In the genomic region with DNA sequence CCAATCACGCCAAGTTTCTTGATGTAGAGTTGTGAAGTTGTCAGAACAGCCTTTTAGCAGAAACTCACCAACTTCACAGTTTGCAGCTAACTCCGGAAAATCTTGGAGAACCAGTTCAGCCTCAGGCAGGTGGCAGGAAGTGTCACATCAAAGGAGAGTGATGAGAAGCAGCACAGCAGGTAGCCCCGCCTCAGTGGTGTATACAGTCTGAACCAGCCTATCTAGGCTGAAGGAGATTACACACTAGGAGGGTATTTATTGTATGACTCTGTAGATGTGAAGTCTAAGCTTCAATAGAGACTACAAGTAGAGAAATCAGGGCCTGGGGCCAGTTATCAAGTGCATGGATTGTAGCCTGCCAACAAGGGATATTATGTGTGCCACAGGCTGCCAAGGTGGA, we compare ENCODE assay signal across 11 mouse cellular contexts. TPM values are rescaled to one million over a fixed set of nuclear protein-coding genes. Genes with fewer than 3 reads are reported as not detected.
DNase-seq lines count a peak whose midpoint lies in the region; ATAC-seq lines count a peak whose summit lies in the region.
"Had no signal": no experiment of that assay in that cellular context is flagged by ENCODE, and none has a peak within 500 bp of the region (broad histone marks: within the 10 kb centered on the region; RNA-seq: fewer than 3 reads in every experiment).

No protein-coding gene starts in this region.

- 35% methylated on average over 3 of the region's 3 CpGs for WGBS in limb, embryonic 10.5 days
- WGBS in forebrain, embryonic 12.5 days: 65% methylated on average over 3 of the region's 3 CpGs

- no peak overlapping the region for H3K27ac ChIP-seq in limb, embryonic 10.5 days
- no peak overlapping the region for H3K27ac ChIP-seq in forebrain, embryonic 12.5 days
- H3K27ac ChIP-seq: hindbrain, embryonic 10.5 days had no signal

- no peaks in the 10 kb centered on the region for H3K9me3 ChIP-seq in limb, embryonic 10.5 days (replicated peaks)
- H3K9me3 ChIP-seq in forebrain, embryonic 12.5 days: no peaks in the 10 kb centered on the region
- H3K9me3 ChIP-seq: hindbrain, embryonic 10.5 days had no signal

- H3K4me3 ChIP-seq in limb, embryonic 10.5 days: no peak overlapping the region
- H3K4me3 ChIP-seq in forebrain, embryonic 12.5 days (replicated peaks): no peak overlapping the region
- H3K4me3 ChIP-seq: hindbrain, embryonic 10.5 days; myocyte had no signal

- peaks cover 14% of the 10 kb centered on the region for H3K4me1 ChIP-seq in limb, embryonic 10.5 days
- H3K4me1 ChIP-seq in forebrain, embryonic 12.5 days: peaks cover 15% of the 10 kb centered on the region

- no peak overlapping the region for H3K9ac ChIP-seq in forebrain, embryonic 12.5 days

- H3K27me3 ChIP-seq in limb, embryonic 10.5 days (ENCODE audit: low read depth, poor library complexity, severe bottlenecking): no peaks in the 10 kb centered on the region
- H3K27me3 ChIP-seq in forebrain, embryonic 12.5 days: no peaks in the 10 kb centered on the region; the same call in 1 of the 2 replicates

- no peak for ATAC-seq in forebrain, embryonic 12.5 days (ENCODE audit: low FRiP score)

- H3K4me2 ChIP-seq in forebrain, embryonic 12.5 days: no peak overlapping the region

- DNase-seq in R1 (ENCODE audit: low read depth, low spot score) (peak; percentile 24), ZHBTc4 (ENCODE audit: low read depth, low spot score) (peak; percentile 48)
- peak; percentile 32 for DNase-seq in limb, embryonic 10.5 days (ENCODE audit: low spot score)
- DNase-seq in mesoderm, embryonic 11.5 days (ENCODE audit: low read depth, low spot score): peak; percentile 4
- DNase-seq in kidney, postnatal 4 days: no peak
- no peak for DNase-seq in urinary bladder, postnatal 10 days (ENCODE audit: low spot score)
- DNase-seq: gastrocnemius, postnatal 14 days; right cerebral cortex, adult 18-20 months had no signal

- H3K36me3 ChIP-seq in limb, embryonic 10.5 days: no peaks in the 10 kb centered on the region
- H3K36me3 ChIP-seq in forebrain, embryonic 12.5 days (replicated peaks): no peaks in the 10 kb centered on the region
- H3K36me3 ChIP-seq: hindbrain, embryonic 10.5 days had no signal

RNA-seq across cellular contexts. Expression of gene Acnat1, which starts 7.2 kb away (rescaled TPM):
- polyA plus RNA-seq in limb, embryonic 10.5 days (2016; fragmentation: Nextera tagmentation; extraction: Ambion mirVana): 0.10 TPM in 1 of 2 replicates, not detected in the other
- 0.45 TPM in 1 of 2 replicates, not detected in the other for polyA plus RNA-seq in forebrain, embryonic 12.5 days (2016; fragmentation: Nextera tagmentation; extraction: Ambion mirVana)
- polyA plus RNA-seq: hindbrain, embryonic 10.5 days; myocyte had no signal

RNA-seq across cellular contexts. Expression of gene Baat, which starts 25.5 kb away (rescaled TPM):
- 0.11 and 0.21 TPM in 2 replicates for polyA plus RNA-seq in limb, embryonic 10.5 days (2016; fragmentation: Nextera tagmentation; extraction: Ambion mirVana)
- 0.22 TPM in 1 of 2 replicates, not detected in the other for polyA plus RNA-seq in forebrain, embryonic 12.5 days (2016; fragmentation: Nextera tagmentation; extraction: Ambion mirVana)
- polyA plus RNA-seq: myocyte had no signal

RNA-seq across cellular contexts. Expression of gene Mrpl50, which starts 40.0 kb away (rescaled TPM):
- 79.6 and 86.6 TPM in 2 replicates for polyA plus RNA-seq in limb, embryonic 10.5 days (2016; fragmentation: Nextera tagmentation; extraction: Ambion mirVana)
- 89.0 and 90.7 TPM in 2 replicates for polyA plus RNA-seq in forebrain, embryonic 12.5 days (2016; fragmentation: Nextera tagmentation; extraction: Ambion mirVana)

RNA-seq across cellular contexts. Expression of gene Zfp189, which starts 40.1 kb away (rescaled TPM):
- 8.8 and 11.3 TPM in 2 replicates for polyA plus RNA-seq in limb, embryonic 10.5 days (2016; fragmentation: Nextera tagmentation; extraction: Ambion mirVana)
- 12.5 and 13.0 TPM in 2 replicates for polyA plus RNA-seq in forebrain, embryonic 12.5 days (2016; fragmentation: Nextera tagmentation; extraction: Ambion mirVana)

Comparison
In these comparisons a context has a peak if more than half of its experiments do, and no peak if none do; other contexts are left out.
1. DNase-seq: peak in R1 (single experiment), ZHBTc4 (single experiment), limb, embryonic 10.5 days (single experiment) and mesoderm, embryonic 11.5 days (single experiment); none in kidney, postnatal 4 days (0 of 2) and urinary bladder, postnatal 10 days (single experiment).